Mouse (Mus musculus) hindbrain, embryonic 11.5 days (tissue): ENCODE measurements around the gene Rpl7a. TPM values are rescaled to one million over a fixed set of nuclear protein-coding genes. Genes with fewer than 3 reads are reported as not detected.

ENCODE experiments used
- ATAC-seq: fragments of 200-750 bp; cut with Nextera tagmentation; 2 replicates; pipeline ENCODE4 v1.8.0; 2017; ENCODE audit warnings: mild to moderate bottlenecking, moderate TSS enrichment, moderate library complexity; ENCODE audit not compliant: low FRiP score
- DNase-seq: peaks from one replicate; pipeline ENCODE4 v3.0.0-alpha.2; 2015; ENCODE audit warnings: low spot score
- H3K27ac ChIP-seq: fragments of 300-500 bp; sonication (generic); 2 replicates; pipeline ENCODE4 v1.5.1; 2014; ENCODE audit warnings: mild to moderate bottlenecking, low read depth, low read length
- H3K27me3 ChIP-seq: fragments of 300-500 bp; sonication (generic); 2 replicates; pipeline ENCODE4 v1.6.1; 2014; ENCODE audit warnings: mild to moderate bottlenecking, low read length, moderate library complexity, mixed read lengths; ENCODE audit not compliant: control insufficient read depth, insufficient read depth
- H3K36me3 ChIP-seq: fragments of 300-500 bp; sonication (generic); 2 replicates; pipeline ENCODE4 v1.6.1; 2014; ENCODE audit warnings: mild to moderate bottlenecking, low read length, moderate library complexity, mixed read lengths; ENCODE audit not compliant: control insufficient read depth, insufficient read depth
- H3K4me1 ChIP-seq: fragments of 300-500 bp; sonication (generic); replicated peaks from 2 replicates; pipeline ENCODE4 v1.6.1; 2014; ENCODE audit warnings: low read length, mixed read lengths; ENCODE audit not compliant: control insufficient read depth, insufficient read depth
- H3K4me2 ChIP-seq: fragments of 300-500 bp; sonication (generic); replicated peaks from 2 replicates; pipeline ENCODE4 v1.6.1; 2014; ENCODE audit warnings: mild to moderate bottlenecking, low read depth, low read length
- H3K4me3 ChIP-seq: fragments of 300-500 bp; sonication (generic); 2 replicates; pipeline ENCODE4 v1.5.1; 2014; ENCODE audit warnings: low read depth, low read length
- H3K9ac ChIP-seq: fragments of 300-500 bp; sonication (generic); 2 replicates; pipeline ENCODE4 v1.6.1; 2014; ENCODE audit warnings: low read depth, low read length
- H3K9me3 ChIP-seq: fragments of 300-500 bp; sonication (generic); 2 replicates; pipeline ENCODE4 v1.6.1; 2016; ENCODE audit warnings: low read length; ENCODE audit not compliant: control insufficient read depth
- WGBS: fragments of 180-500 bp; shearing (Covaris S2); extraction: QIAGEN DNeasy Blood & Tissue Kit; methylation state at CpG from one replicate; pipeline ENCODE4 v1.1.7; 2014; 5-methylcytosine and 5-hydroxymethylcytosine counted together
- polyA plus RNA-seq: library from polyadenylated mRNA; unstranded; fragments of >200 nt; fragmentation: Nextera tagmentation; extraction: Ambion mirVana; gene quantifications from 2 replicates; pipeline ENCODE4 v1.2.1, GENCODE M21; 2014

The Rpl7a gene
- polyA plus RNA-seq, 1 experiment from 2014 or later: 627 TPM

DNA sequence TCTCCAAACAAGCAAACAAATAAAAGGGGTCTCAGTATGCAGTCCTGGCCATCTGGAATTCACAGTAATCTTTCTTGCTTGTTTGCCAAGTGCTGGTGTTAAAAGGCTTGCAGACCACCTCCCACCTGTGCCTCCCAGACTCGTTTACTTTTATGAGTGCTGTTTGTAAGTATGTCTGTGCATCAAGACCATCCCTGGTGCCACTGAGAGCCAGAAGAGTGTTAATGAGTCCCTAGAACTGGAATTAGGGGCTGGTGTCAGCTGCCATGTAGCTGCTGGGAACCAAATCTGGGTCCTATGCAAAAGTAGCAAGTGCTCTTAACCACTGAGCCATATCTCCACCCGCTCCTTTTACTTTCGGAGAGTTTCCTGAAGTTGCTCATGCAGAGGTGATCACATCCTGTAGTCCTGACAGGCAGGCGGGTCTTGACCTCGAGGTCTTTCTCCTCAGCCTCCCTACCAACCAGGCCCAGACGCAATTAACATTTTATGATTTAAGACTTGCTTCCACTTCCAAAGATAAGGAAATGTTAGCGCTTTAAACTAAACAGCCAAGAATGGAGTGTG lies 8.6 kb upstream of the Rpl7a start:
- Histone ChIP-seq H3K9ac (peak overlapping the region; percentile 78), H3K36me3 (peaks cover 12% of the 10 kb centered on the region; the same call in 1 of the 2 replicates), H3K27ac (no peak overlapping the region), H3K4me1 (peaks cover 8% of the 10 kb centered on the region; the same call in 1 of the 2 replicates), H3K4me3 (peak overlapping the region; percentile 85), H3K9me3 (no peaks in the 10 kb centered on the region), H3K4me2 (peak overlapping the region; percentile 59), H3K27me3 (no peaks in the 10 kb centered on the region)
- no peak for DNase-seq
- ATAC-seq: no peak
- 15% methylated on average over 7 of the region's 7 CpGs for WGBS

GRCm38 (mm10) chr2:26902467-26903220 lies 7.9 kb upstream of the Rpl7a start, which contains the start of gene Surf6:
Gene Surf6 (minus strand): TSS chr2:26902879.
- Histone ChIP-seq H3K27me3 (no peaks in the 10 kb centered on the region), H3K27ac (peak within 1 kb of the TSS; percentile 86), H3K36me3 (peaks cover 11% of the 10 kb centered on the region; the same call in 1 of the 2 replicates), H3K4me2 (peak within 1 kb of the TSS; percentile 59), H3K4me3 (peak within 1 kb of the TSS; percentile 85), H3K9ac (peak within 1 kb of the TSS; percentile 78), H3K9me3 (no peaks in the 10 kb centered on the region), H3K4me1 (peaks cover 8% of the 10 kb centered on the region; the same call in 1 of the 2 replicates)
- DNase-seq: peak; percentile 94
- peak; percentile 95 for ATAC-seq
- WGBS: under 1% methylated on average over 41 of the region's 41 CpGs

DNA sequence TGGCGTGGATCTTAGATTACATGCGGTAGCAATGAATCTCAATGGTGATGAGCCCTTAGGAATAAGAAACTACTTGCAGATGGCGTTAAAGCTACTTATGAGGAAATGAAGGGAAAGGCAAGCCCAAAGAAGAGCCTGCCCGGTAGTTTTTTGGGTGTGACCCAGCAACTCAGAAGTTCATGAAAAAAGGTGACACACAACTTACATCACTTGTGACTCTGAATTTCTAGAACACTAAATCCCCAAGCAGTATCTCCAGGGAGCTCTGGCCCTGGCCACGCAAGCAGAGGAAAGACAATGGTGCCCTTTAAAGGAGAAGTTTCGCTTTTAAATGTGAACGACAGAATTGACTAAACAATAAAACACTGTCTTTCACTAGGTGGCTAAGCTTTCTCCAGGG lies 7.3 kb upstream of the Rpl7a start:
- H3K27ac ChIP-seq: peak overlapping the region; percentile 86
- H3K9me3 ChIP-seq: no peaks in the 10 kb centered on the region
- DNase-seq: no peak
- peaks cover 8% of the 10 kb centered on the region; the same call in 1 of the 2 replicates for H3K4me1 ChIP-seq
- H3K27me3 ChIP-seq: no peaks in the 10 kb centered on the region
- peak overlapping the region; percentile 78 for H3K9ac ChIP-seq
- H3K4me3 ChIP-seq: peak overlapping the region; percentile 85
- 14% methylated on average over 7 of the region's 7 CpGs for WGBS
- peak overlapping the region; percentile 59 for H3K4me2 ChIP-seq
- H3K36me3 ChIP-seq: peaks cover 11% of the 10 kb centered on the region; the same call in 1 of the 2 replicates
- no peak for ATAC-seq

DNA sequence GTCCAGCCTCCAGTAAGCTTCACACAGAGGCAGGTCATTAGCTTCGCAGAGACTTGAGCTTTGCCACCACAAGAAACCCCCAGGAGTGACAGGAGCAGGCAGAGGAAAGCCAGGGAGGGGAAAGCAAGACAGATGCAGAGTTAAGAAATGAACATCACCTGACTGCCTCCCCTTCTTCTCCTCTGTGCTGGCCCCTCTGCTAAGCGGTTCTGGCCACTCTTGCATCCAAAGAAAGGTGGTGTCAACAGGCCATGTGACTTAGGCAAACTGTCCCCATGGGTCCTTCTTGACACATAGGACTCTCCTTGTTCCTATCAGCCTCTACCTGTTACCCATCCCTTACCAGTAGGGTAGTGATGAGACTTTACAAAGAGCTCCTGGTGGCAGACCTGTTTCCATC lies 4.6 kb upstream of the Rpl7a start:
- no peak for ATAC-seq
- peaks cover 3% of the 10 kb centered on the region; the same call in 1 of the 2 replicates for H3K36me3 ChIP-seq
- H3K4me2 ChIP-seq: no peak overlapping the region
- no peaks in the 10 kb centered on the region for H3K9me3 ChIP-seq
- no peak for DNase-seq
- H3K4me3 ChIP-seq: no peak overlapping the region
- H3K4me1 ChIP-seq: peaks cover 12% of the 10 kb centered on the region
- H3K9ac ChIP-seq: no peak overlapping the region
- H3K27me3 ChIP-seq: no peaks in the 10 kb centered on the region
- WGBS: 85% methylated on average over 2 of the region's 2 CpGs
- H3K27ac ChIP-seq: no peak overlapping the region

DNA sequence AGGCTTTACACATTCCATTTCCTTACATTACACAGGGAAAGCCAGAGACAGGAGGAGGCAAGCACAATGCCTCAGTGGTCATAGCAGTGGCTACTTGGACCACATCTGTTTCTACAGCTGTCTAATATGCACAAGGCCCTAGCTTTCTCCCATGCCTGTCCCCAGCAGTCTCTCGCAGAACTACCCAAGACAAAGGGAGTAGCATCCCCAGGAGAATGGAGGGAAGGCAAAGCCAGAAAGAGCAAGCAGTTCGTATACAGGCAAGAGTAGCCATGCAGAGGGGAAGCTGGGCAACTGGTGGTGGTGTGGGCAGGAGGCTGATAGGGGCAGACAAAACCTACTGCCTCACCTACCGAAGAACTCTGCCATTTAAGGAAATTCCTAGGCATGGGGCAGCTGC lies 4.1 kb upstream of the Rpl7a start:
- no peak for DNase-seq
- H3K36me3 ChIP-seq: peaks cover 3% of the 10 kb centered on the region; the same call in 1 of the 2 replicates
- no peak overlapping the region for H3K27ac ChIP-seq
- H3K4me1 ChIP-seq: peaks cover 12% of the 10 kb centered on the region
- no peak overlapping the region for H3K4me3 ChIP-seq
- H3K9ac ChIP-seq: no peak overlapping the region
- no peak overlapping the region for H3K4me2 ChIP-seq
- 91% methylated on average over 3 of the region's 3 CpGs for WGBS
- ATAC-seq: no peak
- no peaks in the 10 kb centered on the region for H3K9me3 ChIP-seq
- no peaks in the 10 kb centered on the region for H3K27me3 ChIP-seq

- Histone ChIP-seq H3K36me3 (peaks cover 5% of the 10 kb centered on the region), H3K27me3 (no peaks in the 10 kb centered on the region), H3K9ac (no peak overlapping the region), H3K4me1 (peaks cover 11% of the 10 kb centered on the region), H3K4me3 (no peak overlapping the region), H3K9me3 (no peaks in the 10 kb centered on the region), H3K4me2 (no peak overlapping the region), H3K27ac (no peak overlapping the region)
- DNase-seq (peak; percentile 68), ATAC-seq (no peak)
- 76% methylated on average over 4 of the region's 4 CpGs for WGBS
Measured at GRCm38 (mm10) chr2:26907109-26907508, 3.5 kb upstream of the Rpl7a start.

- Histone ChIP-seq H3K27ac (no peak overlapping the region), H3K4me3 (peak overlapping the region; percentile 89; the same call in 1 of the 2 replicates), H3K27me3 (no peaks in the 10 kb centered on the region), H3K36me3 (peaks cover 13% of the 10 kb centered on the region), H3K9ac (peak overlapping the region; percentile 17; the same call in 1 of the 2 replicates), H3K9me3 (no peaks in the 10 kb centered on the region), H3K4me1 (peaks cover 12% of the 10 kb centered on the region), H3K4me2 (peak overlapping the region; percentile 52)
- 87% methylated on average over 18 of the region's 18 CpGs for WGBS
- no peak for ATAC-seq
- no peak for DNase-seq
Measured at GRCm38 (mm10) chr2:26908710-26909386, 1.7 kb upstream of the Rpl7a start.

- Histone ChIP-seq H3K9me3 (no peaks in the 10 kb centered on the region), H3K4me1 (peaks cover 11% of the 10 kb centered on the region), H3K9ac (peak overlapping the region; percentile 92), H3K36me3 (peaks cover 14% of the 10 kb centered on the region), H3K27ac (no peak overlapping the region), H3K27me3 (no peaks in the 10 kb centered on the region), H3K4me3 (peak overlapping the region; percentile 89), H3K4me2 (peak overlapping the region; percentile 52)
- DNase-seq: no peak
- ATAC-seq: no peak
Measured at GRCm38 (mm10) chr2:26909387-26909784, 1.2 kb upstream of the Rpl7a start.
